Mouse (Mus musculus): ENCODE data around the gene Polrmt.
"Not testable (repeated sequence)": the region's sequence is repeated elsewhere in the genome, so short reads cannot be mapped to it uniquely, and the experiment has no call there.

Polrmt gene

GRCm38 (mm10) chr10:79774486-79775279 is 28.3 kb upstream of the Polrmt start:
- DNase-seq (ENCODE audit: low read depth): no peak

DNA sequence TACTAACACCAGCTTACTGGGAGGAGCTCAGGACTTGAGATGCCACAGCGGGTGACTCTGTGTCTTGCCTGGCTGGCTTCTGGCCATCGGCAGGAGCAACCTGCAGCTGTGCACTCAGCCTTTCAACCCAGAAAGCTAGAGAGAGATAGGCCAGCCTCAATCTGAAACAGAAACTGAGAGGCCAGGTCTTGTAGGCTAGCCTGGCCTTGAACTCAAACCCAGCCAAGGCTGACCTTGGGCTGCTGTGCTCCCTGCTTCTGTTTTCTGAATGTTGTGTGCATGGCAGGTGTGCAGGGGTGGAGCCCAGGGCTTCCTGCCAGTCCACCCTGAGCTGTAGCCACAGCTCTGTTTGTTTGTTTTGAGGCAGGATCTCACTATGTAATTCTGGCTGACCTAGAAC is 26.8 kb upstream of the Polrmt start:
- DNase-seq (ENCODE audit: low read depth): no peak

DNA sequence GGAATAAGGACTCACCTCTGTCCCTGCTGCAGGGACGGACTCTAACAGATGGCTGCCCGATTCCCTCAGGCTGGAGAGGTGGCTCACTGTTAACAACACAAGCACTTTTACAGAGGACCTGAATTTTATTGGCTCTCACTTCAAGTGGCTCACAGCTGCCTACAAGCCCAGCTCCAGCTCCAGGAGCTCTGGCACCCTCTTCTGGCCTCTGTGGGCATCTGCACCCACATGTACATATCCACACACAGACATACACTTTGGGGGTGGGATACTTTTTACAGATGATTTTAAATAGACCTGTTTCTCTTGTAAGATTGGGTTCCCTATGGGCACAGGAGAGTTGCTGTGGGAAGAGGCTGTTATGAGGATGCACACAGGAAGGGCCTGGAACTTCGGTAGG is 25.9 kb upstream of the Polrmt start:
- no peak for DNase-seq (ENCODE audit: low read depth)

GRCm38 (mm10) chr10:79769329-79769728 is 22.9 kb upstream of the Polrmt start:
- DNase-seq (ENCODE audit: low read depth): no peak

DNA sequence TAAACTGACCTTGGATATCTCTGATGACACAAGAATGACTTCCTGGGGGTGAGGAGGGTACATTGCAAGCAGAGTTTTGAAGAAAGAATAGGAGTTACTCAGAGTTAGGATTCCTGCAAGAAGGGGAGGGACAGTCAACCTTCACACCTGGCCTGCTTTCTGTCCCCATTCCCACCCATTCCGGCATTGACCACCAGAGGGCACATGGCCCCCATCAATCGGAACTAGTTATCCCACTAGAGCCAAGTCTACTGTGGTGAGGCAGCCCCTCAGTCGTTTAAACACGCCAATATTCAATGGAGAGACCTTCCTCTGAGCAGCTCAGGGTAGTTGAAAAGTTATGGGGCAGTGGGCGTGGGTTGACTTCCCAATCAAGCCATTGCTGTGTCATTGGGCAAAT is 22.0 kb upstream of the Polrmt start:
- peak; percentile 65 for DNase-seq (ENCODE audit: low read depth)

GRCm38 (mm10) chr10:79767372-79768244 is 21.2 kb upstream of the Polrmt start:
- peak; percentile 85 for DNase-seq (ENCODE audit: low read depth)

DNA sequence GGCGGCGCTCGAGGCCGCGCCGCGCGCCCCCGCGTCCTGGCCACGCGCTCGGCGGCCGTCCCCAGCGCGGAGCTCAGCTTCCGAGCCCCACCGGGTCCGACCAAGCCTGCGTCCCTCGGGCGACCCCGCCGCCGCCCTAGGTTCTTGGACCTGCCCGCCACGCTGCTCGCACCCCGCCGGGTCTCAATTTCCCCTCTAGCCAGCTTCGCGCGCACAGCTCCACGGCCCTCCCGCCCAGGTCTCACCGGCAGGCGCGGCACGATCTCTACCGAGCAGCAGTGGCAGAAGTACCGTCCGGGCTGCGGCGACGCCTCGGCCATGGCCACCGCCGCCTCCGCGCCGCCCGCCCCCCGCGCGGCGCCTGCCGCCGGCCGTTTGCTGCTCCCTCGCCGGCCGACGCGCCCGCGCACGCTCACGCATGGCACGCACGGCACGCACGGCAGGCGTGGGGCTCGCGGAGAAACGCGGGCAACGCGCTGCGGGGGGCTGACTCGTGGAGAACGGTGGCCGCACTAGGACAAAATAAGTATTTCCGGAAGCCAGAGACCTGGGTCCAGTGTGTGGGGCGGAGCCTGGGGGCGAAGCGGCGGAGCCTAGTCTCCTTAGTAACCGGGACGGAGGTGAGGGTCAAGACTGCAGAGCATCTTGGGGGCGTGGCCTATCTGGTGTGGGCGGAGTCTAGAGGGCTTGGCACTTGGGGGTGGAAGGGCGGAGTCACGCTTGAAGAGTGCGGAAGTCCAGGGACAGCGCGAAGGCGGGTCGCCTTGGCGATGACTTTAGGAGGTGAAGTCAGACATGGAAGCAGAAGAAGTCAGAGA is 20.3 kb upstream of the Polrmt start, which contains the start of gene Rnf126:
Rnf126 (minus strand) TSS at position 445 of the 818 bp plus-strand sequence.
- peak; percentile 100 for DNase-seq (ENCODE audit: low read depth)

DNA sequence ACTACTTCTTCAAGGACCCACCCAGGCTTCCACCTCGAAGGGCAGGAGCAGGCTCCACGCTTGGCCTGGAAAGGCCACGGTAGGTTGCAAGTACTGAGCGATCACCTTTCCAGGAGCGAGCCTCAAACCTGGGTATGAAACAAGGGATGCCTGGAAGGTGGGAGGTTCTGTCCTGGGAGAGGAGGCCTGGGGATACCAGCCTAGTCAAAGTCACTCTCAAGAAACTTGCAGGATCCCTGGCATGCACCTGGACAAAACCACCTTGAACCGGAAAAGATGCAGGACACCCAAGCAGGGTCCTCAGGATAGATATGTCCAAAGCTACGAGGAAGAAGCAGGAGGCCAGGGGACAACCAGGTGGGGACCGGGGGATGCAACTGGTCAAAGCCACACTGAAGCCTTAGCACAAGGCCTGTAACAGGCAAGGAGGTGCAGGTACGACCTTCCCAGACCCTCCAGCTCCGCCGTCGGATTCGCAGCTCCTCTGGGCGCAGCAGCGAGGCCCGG is 19.7 kb upstream of the Polrmt start:
- no peak for DNase-seq (ENCODE audit: low read depth)

- no peak for DNase-seq (ENCODE audit: low read depth)
Observed at GRCm38 (mm10) chr10:79765228-79765745, 18.9 kb upstream of the Polrmt start.

- DNase-seq (ENCODE audit: low read depth): no peak
Observed at GRCm38 (mm10) chr10:79764234-79764633, 17.9 kb upstream of the Polrmt start.

- peak; percentile 59 for DNase-seq (ENCODE audit: low read depth)
Observed at GRCm38 (mm10) chr10:79762875-79763274, 16.5 kb upstream of the Polrmt start.

DNA sequence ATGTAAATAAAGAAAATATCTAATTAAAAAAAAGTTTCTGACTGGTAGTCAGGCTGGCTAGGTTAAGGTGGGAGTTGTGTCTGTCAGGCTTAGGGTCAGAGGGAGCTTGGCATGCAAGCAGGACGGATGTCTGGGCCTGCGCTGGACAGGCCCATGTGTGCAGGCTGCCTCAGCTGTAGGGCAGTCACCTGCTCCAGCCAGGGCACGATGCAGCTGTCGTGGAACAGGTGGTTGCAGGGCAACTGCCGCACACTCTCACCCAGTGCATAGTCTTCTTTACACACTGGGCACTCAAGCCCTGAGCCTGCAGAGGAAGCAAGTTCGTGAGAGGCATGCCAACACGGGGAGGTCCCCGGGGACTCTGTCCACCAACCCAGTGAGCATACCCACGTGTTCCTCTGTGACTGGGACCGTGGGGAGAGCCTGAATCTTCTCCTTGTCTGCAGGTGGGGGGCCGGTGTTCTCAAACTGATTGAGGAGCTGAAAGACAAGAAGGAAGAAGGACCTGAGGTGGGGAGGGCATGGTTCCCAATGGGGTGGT is 14.3 kb upstream of the Polrmt start:
- DNase-seq (ENCODE audit: low read depth): no peak

DNA sequence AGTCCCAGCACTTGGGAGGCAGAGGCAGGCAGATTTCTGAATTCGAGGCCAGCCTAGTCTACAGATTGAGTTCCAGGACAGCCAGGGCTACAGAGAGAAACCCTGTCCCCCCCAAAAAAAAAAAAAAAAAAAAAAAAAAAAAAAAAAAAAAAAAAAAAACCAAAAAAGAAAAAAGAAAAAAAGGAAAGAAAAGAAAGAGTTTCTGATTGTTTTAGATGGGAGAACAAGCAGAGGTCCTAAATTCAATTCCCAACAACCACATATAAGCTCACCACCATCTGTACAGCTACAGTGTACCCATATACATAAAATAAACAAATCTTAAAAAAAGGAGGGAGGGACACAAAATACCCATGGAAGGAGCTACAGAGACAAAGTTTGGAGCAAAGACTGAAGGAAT is 13.3 kb upstream of the Polrmt start:
- DNase-seq (ENCODE audit: low read depth): not testable (repeated sequence)

GRCm38 (mm10) chr10:79756660-79757059 is 10.3 kb upstream of the Polrmt start:
- no peak for DNase-seq (ENCODE audit: low read depth)

GRCm38 (mm10) chr10:79755854-79756253 is 9.5 kb upstream of the Polrmt start:
- DNase-seq (ENCODE audit: low read depth): no peak

GRCm38 (mm10) chr10:79754856-79755516 is 8.6 kb upstream of the Polrmt start, which contains the start of gene Fgf22:
Gene Fgf22, plus strand, starts transcription at chr10:79755076.
- DNase-seq (ENCODE audit: low read depth): no peak

GRCm38 (mm10) chr10:79748496-79748895 is 2.1 kb upstream of the Polrmt start:
- no peak for DNase-seq (ENCODE audit: low read depth)

DNA sequence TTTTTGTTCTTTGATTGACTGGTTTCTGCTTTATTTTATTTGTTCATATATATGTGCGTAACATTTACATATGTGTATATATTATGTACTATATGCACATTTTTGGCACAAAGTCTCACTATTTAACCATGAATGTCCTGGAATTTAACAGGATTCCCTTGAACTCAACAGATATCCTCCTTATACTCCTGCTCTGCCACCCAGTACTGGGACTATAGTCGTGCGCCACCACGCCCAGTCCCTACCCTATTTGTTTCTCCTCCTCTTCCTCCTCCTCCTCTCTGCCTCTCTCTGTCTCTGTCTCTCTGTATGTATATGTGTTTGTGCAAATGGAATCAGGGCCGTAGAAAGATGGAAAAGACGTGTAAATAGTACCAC is 382 bp upstream of the Polrmt start:
- no peak for DNase-seq (ENCODE audit: low read depth)

DNA sequence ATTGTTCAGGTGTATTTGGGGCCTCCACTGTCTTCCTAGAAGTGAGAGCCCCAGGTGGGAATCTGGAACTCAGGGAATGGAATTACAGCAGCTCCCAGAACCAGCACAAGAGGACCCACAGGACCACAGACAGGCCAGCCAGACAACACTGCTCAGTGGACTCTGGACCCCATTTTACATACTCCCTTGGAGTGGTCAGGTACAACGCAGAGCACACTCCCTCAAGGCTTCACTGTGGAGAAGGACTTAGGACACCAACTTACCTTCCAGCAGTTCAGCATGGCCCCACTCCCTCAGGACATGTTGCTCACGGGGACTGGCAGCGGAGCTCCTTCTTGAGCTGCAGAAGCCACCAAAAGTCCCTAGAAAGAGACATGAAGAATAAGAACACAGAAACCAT is 970 bp downstream of the Polrmt start:
- DNase-seq (ENCODE audit: low read depth): no peak

DNA sequence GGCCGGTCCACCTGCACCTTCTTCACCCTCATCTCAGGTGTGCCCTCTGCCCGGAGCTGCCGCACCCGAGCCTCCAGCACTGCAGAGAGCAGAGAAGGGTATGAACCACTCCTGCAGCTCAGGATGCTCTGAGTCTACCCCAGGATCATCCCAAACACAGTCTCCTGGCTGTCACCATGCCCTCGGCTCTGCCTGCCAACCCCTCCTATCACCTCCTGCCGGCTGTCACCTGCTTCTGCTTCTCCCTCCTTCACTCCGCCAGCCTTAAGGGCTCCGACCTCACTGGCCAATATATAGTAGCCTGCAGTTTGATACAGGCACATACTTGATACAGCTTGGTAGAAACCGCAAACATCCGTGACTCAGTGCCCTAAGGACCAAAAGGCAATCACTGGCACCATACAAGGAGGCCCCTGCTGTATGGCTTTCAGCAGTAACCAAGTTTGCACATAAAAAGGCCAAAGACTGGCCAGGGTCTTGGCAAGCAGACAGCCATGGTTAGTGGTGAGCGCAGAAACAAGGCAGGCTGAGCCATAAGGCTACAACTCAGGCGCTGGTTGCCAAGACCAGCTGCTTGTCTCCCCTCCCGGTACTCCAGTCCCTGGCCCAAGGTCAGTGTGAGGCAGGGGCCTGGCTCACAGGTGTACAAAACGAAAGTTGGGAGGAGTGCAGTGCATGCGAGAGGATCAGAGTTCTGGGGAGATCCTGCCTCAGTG is 2.6 kb downstream of the Polrmt start:
- no peak for DNase-seq (ENCODE audit: low read depth)
